Mouse (Mus musculus): ENCODE measurements around the gene 4931429L15Rik. TPM values are rescaled to one million over a fixed set of nuclear protein-coding genes. Genes with fewer than 3 reads are reported as not detected.

The 4931429L15Rik gene
- not detected in 2 replicates for polyA plus RNA-seq (2012)

DNA sequence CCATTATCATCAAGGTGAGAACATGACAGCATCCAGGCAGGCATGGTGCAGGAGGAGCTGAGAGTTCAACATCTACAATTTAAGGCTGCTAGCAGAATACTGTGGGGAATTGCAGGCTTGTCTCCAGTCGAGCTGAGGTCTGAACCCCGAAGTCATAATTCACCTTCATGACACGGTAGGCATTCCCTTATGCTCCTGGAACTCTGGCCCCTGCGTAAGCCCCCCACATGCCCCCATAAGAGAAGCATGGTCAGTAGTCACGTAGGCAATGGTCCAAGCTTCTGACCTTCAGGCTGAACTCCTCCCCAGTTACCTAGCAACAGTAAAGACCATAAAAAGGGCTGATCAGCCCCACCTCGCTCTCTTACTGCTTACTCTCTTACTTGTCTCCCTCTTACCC is at the start of gene 4931429L15Rik:
TSS of gene 4931429L15Rik (minus strand) at position 101 of the 400 bp plus-strand sequence.

GRCm38 (mm10) chr9:46282631-46283436 is 37.0 kb downstream of the 4931429L15Rik start, which contains the start of gene Bud13:
Gene Bud13 (plus strand): TSS chr9:46283008.

GRCm38 (mm10) chr9:46272677-46273454 is 46.9 kb downstream of the 4931429L15Rik start, which contains the start of gene Zpr1:
Gene Zpr1 (plus strand): TSS chr9:46273064.

DNA sequence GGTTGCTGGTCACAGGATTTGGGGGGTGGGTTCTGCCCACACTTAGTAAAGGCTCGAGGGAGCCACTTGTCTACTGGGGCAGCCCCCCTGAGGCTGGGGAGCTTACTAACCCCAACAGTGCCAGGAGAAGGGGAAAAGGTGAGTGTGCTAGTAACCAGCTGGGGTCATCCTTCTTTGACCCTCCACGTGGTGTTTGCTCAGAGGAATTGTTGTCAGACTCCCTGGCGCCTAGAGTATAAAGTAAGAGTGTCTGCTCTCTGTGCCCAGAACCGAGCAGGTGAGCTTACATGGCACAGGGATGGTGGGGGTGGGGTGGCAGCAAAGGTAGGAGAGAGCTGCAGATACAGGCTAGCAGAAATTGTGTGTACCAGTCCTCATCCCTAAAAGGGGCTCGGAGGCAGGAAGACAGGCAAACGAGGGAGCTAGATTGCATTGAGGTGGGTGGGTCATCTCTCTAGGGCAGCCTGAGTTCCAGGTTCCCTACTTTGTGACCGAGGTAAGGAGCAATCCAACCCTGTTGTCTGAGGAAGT is 51.4 kb downstream of the 4931429L15Rik start, which contains the start of gene Apoa5:
TSS of gene Apoa5 (plus strand) at position 291 of the 531 bp plus-strand sequence.

Other genes with a start within 250 kb of the 4931429L15Rik start
- 0.12 and 0.29 TPM in 2 replicates for gene Apoa1, start 91.4 kb downstream of the 4931429L15Rik start, polyA plus RNA-seq (2012)
- gene Apoc3, start 84.3 kb downstream of the 4931429L15Rik start, polyA plus RNA-seq (2012) = not detected in 2 replicates
- gene Apoa4, start 79.3 kb downstream of the 4931429L15Rik start, polyA plus RNA-seq (2012) = not detected in 2 replicates
- not detected in 2 replicates for gene Apoa5, start 51.4 kb downstream of the 4931429L15Rik start, polyA plus RNA-seq (2012)
- gene Zpr1, start 46.9 kb downstream of the 4931429L15Rik start, polyA plus RNA-seq (2012) = 42.5 and 43.3 TPM in 2 replicates
- 14.2 and 16.5 TPM in 2 replicates for gene Bud13, start 37.0 kb downstream of the 4931429L15Rik start, polyA plus RNA-seq (2012)